Mouse (Mus musculus) thymus, postnatal 0 days (tissue): ENCODE results near the gene Gm20422. TPM values are rescaled to one million over a fixed set of nuclear protein-coding genes. Genes with fewer than 3 reads are reported as not detected.

Experiments
- DNase-seq: peaks from one replicate; pipeline ENCODE4 v3.0.0-alpha.2; 2015; ENCODE audit warnings: low spot score
- polyA plus RNA-seq: library from polyadenylated mRNA; unstranded; fragments of >200 nt; fragmentation: Nextera tagmentation; extraction: Ambion mirVana; gene quantifications from 2 replicates; pipeline ENCODE4 v1.2.1, GENCODE M21; 2015

Gene Gm20422
- polyA plus RNA-seq = 0.33 and 1.3 TPM in 2 replicates

GRCm38 (mm10) chr8:69774503-69775148, at the start of gene Gm20422:
Gene Gm20422 (minus strand): TSS chr8:69774886.
- DNase-seq = peak; percentile 96

GRCm38 (mm10) chr8:69822386-69823191, 47.9 kb upstream of the Gm20422 start, which contains the start of gene Lpar2:
Gene Lpar2 (plus strand): TSS chr8:69822429.
- peak; percentile 71 for DNase-seq

- DNase-seq = no peak
Observed at GRCm38 (mm10) chr8:69821971-69822385, 47.3 kb upstream of the Gm20422 start.

GRCm38 (mm10) chr8:69820466-69820865, 45.8 kb upstream of the Gm20422 start:
- no peak for DNase-seq

- DNase-seq = no peak
Observed at GRCm38 (mm10) chr8:69815396-69815795, 40.7 kb upstream of the Gm20422 start.

GRCm38 (mm10) chr8:69814881-69815280, 40.2 kb upstream of the Gm20422 start:
- DNase-seq = no peak

- no peak for DNase-seq
Observed at GRCm38 (mm10) chr8:69809820-69810219, 35.1 kb upstream of the Gm20422 start.

GRCm38 (mm10) chr8:69808864-69809403, 34.2 kb upstream of the Gm20422 start:
- DNase-seq = peak; percentile 64

- peak; percentile 93 for DNase-seq
Observed at GRCm38 (mm10) chr8:69808094-69808863, 33.6 kb upstream of the Gm20422 start, which contains the start of gene Gmip. Gene Gmip (plus strand): TSS chr8:69808679.

GRCm38 (mm10) chr8:69807236-69807635, 32.5 kb upstream of the Gm20422 start:
- no peak for DNase-seq

- DNase-seq = no peak
Observed at GRCm38 (mm10) chr8:69805491-69805890, 30.8 kb upstream of the Gm20422 start.

GRCm38 (mm10) chr8:69805086-69805485, 30.4 kb upstream of the Gm20422 start:
- DNase-seq = no peak

GRCm38 (mm10) chr8:69804537-69804936, 29.9 kb upstream of the Gm20422 start:
- no peak for DNase-seq

- DNase-seq = no peak
Observed at GRCm38 (mm10) chr8:69803366-69803765, 28.7 kb upstream of the Gm20422 start.

- DNase-seq = no peak
Observed at GRCm38 (mm10) chr8:69802216-69802615, 27.5 kb upstream of the Gm20422 start.

GRCm38 (mm10) chr8:69801796-69802195, 27.1 kb upstream of the Gm20422 start:
- DNase-seq = no peak

GRCm38 (mm10) chr8:69799946-69800345, 25.3 kb upstream of the Gm20422 start:
- DNase-seq = no peak

- DNase-seq = no peak
Observed at GRCm38 (mm10) chr8:69799261-69799660, 24.6 kb upstream of the Gm20422 start.

- no peak for DNase-seq
Observed at GRCm38 (mm10) chr8:69797661-69798060, 23.0 kb upstream of the Gm20422 start.

- no peak for DNase-seq
Observed at GRCm38 (mm10) chr8:69796721-69797345, 22.1 kb upstream of the Gm20422 start.

GRCm38 (mm10) chr8:69794901-69795300, 20.2 kb upstream of the Gm20422 start:
- no peak for DNase-seq
